Mouse (Mus musculus): Measurements from ENCODE around the gene Acin1.

GRCm38 (mm10) chr14:54686522-54687143 lies at the start of gene Acin1:
- TF ChIP-seq CTCF (IDR thresholded peaks at IDR 0.05; ENCODE audit: low read depth), result no peak
- no peak for TF ChIP-seq EP300 (IDR thresholded peaks at IDR 0.05; ENCODE audit: low read depth)
